ENCODE assay signal across 23 mouse cellular contexts in genomic region chr6:140239356-140239755, GRCm38 (mm10).
DNase-seq lines count a peak whose midpoint lies in the region; ATAC-seq lines count a peak whose summit lies in the region.
"Had no signal": no experiment of that assay in that cellular context is flagged by ENCODE, and none has a peak within 500 bp of the region (broad histone marks: within the 10 kb centered on the region; RNA-seq: fewer than 3 reads in every experiment).

No protein-coding gene starts in this region.

- no peak overlapping the region for H3K9ac ChIP-seq in kidney, embryonic 16.5 days (replicated peaks; ENCODE audit: low read length)
- H3K9ac ChIP-seq: embryonic facial prominence, embryonic 12.5 days; forebrain, embryonic 13.5 days; lung, embryonic 15.5 days; midbrain, embryonic 12.5 days; neural tube, embryonic 13.5 days had no signal

- 36% methylated on average over 8 of the region's 8 CpGs for WGBS in kidney, embryonic 16.5 days
- WGBS in large intestine, adult 2 months, result 30% methylated on average over 8 of the region's 8 CpGs

- no peak overlapping the region for H3K4me3 ChIP-seq in kidney, embryonic 16.5 days (ENCODE audit: low read length)
- H3K4me3 ChIP-seq: embryonic facial prominence, embryonic 12.5 days; erythroblast, embryonic 14.5 days; forebrain, embryonic 13.5 days; heart, adult 2 months; layer of hippocampus, adult 2 months; lung, embryonic 15.5 days; midbrain, embryonic 12.5 days; neural tube, embryonic 13.5 days had no signal

- ATAC-seq in kidney, embryonic 16.5 days (ENCODE audit: low FRiP score, low TSS enrichment), result peak; percentile 91
- ATAC-seq: forebrain, embryonic 13.5 days; hindbrain, embryonic 16.5 days had no signal

- H3K36me3 ChIP-seq in kidney, embryonic 16.5 days (ENCODE audit: insufficient read depth, low read length), result no peaks in the 10 kb centered on the region
- H3K36me3 ChIP-seq: embryonic facial prominence, embryonic 12.5 days; lung, embryonic 15.5 days; midbrain, embryonic 12.5 days; neural tube, embryonic 13.5 days had no signal

- intact Hi-C loops in left cerebral cortex, postnatal 4 days (cut with DNase I), result no loop called here
- intact Hi-C loops in left cerebral cortex, postnatal 14 days (cut with DNase I), result no loop called here

- no peaks in the 10 kb centered on the region for H3K4me1 ChIP-seq in kidney, embryonic 16.5 days (ENCODE audit: insufficient read depth, low read length)
- H3K4me1 ChIP-seq: embryonic facial prominence, embryonic 12.5 days; lung, embryonic 15.5 days had no signal

- no peaks in the 10 kb centered on the region for H3K9me3 ChIP-seq in kidney, embryonic 16.5 days (ENCODE audit: low read length)
- H3K9me3 ChIP-seq: embryonic facial prominence, embryonic 12.5 days; forebrain, embryonic 13.5 days; lung, embryonic 15.5 days; midbrain, embryonic 12.5 days; neural tube, embryonic 13.5 days had no signal

- H3K27me3 ChIP-seq in kidney, embryonic 16.5 days (ENCODE audit: insufficient read depth, low read length), result no peaks in the 10 kb centered on the region
- H3K27me3 ChIP-seq: embryonic facial prominence, embryonic 12.5 days; forebrain, embryonic 13.5 days; lung, embryonic 15.5 days; midbrain, embryonic 12.5 days; neural tube, embryonic 13.5 days had no signal

- H3K4me2 ChIP-seq in kidney, embryonic 16.5 days (replicated peaks; ENCODE audit: low read depth, low read length), result no peak overlapping the region
- H3K4me2 ChIP-seq: embryonic facial prominence, embryonic 12.5 days; forebrain, embryonic 13.5 days; lung, embryonic 15.5 days; midbrain, embryonic 12.5 days; neural tube, embryonic 13.5 days had no signal

- DNase-seq in left cerebral cortex, postnatal 4 days, result peak; percentile 10
- no peak for DNase-seq in left cerebral cortex, postnatal 14 days (ENCODE audit: low spot score in 2 of 2)
- peak; percentile 56 for DNase-seq in kidney, adult 18-20 months
- DNase-seq in large intestine, adult 2 months (ENCODE audit: low read depth, low spot score), result peak; percentile 21
- DNase-seq in heart, adult 11 months, result no peak
- DNase-seq in adrenal gland, postnatal 25 days, result no peak
- DNase-seq: B cell, adult 2 months; cerebellum, adult 8-10 months; gastrocnemius, postnatal 10 days; heart, adult 2 months; heart, postnatal 4 days; liver; right cerebral cortex, postnatal 14 days; thymus, adult 2 months had no signal

- H3K27ac ChIP-seq in kidney, embryonic 16.5 days (ENCODE audit: low read length), result no peak overlapping the region
- H3K27ac ChIP-seq: embryonic facial prominence, embryonic 12.5 days; forebrain, embryonic 13.5 days; heart, adult 2 months; layer of hippocampus, adult 2 months; lung, embryonic 15.5 days; midbrain, embryonic 12.5 days; neural tube, embryonic 13.5 days had no signal

Comparison
In these comparisons a context has a peak if more than half of its experiments do, and no peak if none do; other contexts are left out.
1. DNase-seq: peak in left cerebral cortex, postnatal 4 days (single experiment), kidney, adult 18-20 months (single experiment) and large intestine, adult 2 months (single experiment); none in left cerebral cortex, postnatal 14 days (0 of 2), heart, adult 11 months (single experiment) and adrenal gland, postnatal 25 days (single experiment).